Mouse (Mus musculus) mature B cell (primary cell): ENCODE measurements around the gene Spata1.

Experiments
- in situ Hi-C: fragments of 300-500 bp; cut with MboI; formaldehyde crosslinking; loops from 2 replicates; pipeline ENCODE4 v1.14.3; 2019

Gene Spata1

DNA sequence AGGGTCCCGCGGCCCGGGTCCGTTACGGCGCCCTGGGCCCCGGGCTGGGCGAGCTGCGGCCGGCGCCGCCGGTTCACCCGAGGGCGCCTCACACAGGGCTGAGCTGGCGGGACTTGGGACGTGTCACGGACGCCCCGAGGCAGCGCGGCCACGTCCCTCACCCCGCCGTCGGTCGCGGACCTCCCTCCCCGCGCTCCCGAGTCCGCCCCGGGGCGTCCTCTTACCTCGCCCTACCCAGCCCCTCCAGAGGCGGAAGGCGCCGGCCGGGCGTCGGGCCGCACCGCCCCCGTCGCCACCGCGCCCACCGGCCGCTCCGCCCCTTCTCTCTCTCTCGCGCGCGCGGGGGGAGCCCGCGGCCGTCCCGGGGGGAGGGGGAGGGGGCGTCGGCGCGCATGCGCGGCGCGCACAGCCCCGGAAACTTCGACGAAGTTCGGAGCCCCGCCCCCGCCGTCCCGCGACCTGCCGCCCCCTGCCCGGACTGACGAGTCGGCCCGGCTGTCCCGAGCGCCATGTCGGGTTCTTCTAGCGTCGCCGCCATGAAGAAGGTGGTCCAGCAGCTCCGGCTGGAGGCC lies at the start of gene Spata1, which contains the start of gene Gng5:
Gene Spata1 (minus strand): TSS at position 323 of the 572 bp plus-strand sequence.
Gene Gng5 (plus strand): TSS at position 377 of the 572 bp plus-strand sequence.
- in situ Hi-C loops, result loop anchor here (25.0 kb wide), 1 partner anchor 1387 kb away; the partner anchor contains the start of gene Odf2l

DNA sequence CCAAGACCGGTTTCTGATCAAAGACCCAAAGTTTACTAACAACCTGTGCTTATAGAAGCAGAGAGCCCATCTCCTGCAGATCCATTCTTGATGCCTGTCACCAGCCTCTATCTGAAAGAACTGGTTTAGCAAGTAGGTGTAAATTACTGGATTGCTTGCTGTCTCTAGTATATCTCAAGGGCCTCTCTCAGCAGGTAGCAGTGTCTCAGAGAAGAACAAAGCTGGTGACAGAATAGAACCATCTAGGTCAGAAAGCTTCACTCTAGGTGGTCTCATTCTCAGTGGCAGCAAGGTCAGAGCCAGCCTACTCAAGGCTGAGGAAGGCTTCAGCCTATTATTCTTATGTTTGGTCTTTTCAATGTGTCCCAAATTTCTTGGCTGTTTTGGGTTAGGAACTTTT lies 44.1 kb upstream of the Spata1 start:
- in situ Hi-C loops, result no loop called here

DNA sequence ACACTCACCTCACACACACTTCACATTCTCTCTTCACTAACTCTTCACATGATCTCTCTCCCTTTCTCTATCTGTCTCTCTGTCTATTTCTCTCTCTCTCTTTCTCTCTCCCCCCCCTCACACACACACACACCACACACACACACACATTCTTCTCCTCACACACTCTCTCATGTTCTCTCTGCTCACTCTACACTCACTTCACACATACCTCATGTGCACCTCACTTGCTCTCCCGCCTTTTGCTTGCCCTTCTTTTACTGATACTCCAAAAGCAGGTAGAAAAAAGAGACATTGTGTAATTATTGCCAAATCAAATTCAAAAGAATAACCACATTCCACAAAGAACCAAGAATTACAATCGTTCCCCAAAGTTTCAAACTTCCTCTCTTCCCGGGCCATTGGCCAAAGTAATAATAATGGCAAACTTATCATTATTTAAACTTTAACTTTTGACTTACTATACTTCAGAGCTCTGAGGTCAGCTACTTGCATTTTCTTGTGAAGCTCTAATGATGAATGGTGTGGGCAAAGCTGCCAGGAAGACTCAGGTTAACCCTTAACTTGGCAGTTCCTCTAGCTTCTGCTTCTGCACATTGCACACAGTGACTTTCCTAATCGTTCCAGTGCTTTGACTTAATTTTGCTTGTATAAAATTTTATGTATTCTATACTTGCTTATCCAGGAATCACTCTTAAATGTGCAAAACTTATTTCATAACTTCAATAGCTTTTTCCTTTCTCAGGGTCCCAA lies 41.1 kb upstream of the Spata1 start:
- in situ Hi-C loops, result no loop called here

DNA sequence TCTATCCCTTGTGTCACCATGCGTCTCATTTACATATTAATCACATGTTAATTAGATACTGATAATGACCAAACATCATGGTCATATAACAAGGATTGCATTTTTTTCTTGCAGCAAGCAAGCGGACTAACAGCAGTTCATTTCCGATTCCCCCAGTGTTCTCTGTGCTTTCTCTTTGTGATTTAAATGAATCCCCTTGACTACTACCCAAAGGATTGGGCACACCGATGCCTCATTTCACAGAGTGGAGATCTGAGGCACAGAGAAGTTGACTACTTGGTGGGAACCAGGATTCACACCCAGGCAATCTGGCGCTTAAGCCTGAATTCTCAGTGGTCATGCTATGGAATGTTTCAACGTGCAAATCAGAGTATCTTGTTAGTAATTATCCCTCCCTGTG lies 35.4 kb upstream of the Spata1 start:
- in situ Hi-C loops, result no loop called here

DNA sequence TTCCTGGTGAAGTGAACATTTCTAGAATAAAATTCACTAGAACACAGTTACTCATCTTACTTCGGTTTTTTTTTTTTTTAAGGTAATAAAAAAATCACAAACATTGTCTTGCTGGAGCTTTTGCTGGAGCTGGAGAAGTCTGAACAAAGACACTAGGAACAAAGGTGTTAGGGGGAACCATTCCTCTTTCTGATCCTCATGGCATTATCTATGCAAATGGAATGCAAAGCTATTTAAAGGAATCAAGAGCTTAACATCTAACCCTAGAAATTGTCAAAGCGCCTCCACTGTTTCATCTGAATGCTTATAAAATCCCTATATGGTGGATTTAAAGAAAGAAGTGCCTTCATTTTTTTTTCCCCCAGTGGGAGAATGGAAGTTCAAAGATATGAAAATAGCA lies 28.8 kb upstream of the Spata1 start:
- in situ Hi-C loops, result no loop called here

DNA sequence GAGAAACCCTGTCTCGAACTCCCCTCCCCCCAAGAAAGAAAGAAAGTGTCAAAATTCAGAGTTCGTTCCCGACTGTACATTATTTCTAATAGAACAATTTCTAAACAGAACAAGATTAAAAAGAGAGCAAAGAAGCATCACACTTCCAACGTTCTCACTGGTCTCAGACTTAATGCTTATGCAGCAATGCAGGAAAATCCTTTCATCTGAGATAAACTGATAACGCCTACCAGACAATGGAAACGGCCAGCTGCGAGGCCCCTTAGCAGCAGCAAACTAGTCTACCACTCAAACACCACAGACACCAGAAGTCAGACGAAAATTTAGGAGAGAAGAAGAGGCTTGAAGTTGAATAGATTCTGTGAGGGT lies 22.1 kb upstream of the Spata1 start:
- in situ Hi-C loops, result loop anchor here (25.0 kb wide), 1 partner anchor 1409 kb away; the partner anchor contains the start of gene Odf2l

DNA sequence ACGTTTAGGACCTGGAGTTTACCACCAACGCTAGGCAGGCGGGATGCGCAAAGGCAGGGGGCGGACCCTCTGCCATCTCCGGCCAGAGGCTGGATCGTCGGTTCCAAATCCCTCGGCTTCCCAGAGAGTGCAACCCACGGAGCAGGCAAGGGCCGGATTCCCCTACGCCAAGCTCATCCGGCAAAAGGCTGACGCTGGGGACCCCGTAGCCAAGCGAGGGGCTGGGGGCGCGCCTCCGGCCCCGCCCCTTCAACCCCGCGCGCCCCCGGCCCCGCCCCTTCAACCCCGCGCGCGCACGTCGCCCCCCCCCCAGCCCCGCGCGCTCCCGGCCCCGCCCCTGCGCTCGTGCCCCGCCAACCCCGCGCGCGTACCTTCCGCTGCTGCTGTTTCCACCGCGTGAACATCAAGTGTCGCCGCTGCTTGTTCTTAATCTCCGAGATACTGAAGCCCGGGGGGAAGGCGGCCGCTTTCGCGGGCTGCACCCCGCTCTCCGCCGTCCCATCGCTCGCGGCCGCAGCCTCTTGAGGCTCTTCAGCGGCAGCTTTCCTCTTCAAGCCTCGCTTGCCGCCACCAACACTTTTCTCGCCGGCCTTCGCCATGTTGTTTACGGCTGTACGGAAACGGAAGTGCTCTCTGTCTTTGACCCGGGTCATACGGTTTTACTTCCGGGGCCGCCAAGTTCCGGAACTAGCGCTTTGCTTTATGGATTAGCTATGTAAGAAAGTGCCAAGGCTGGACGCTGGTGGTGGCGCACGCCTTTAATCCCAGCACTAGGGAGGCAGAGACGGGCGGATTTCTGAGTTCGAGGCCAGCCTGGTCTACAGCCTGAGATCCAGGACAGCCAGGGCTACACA lies 21.5 kb upstream of the Spata1 start, which contains the start of gene Rpf1:
Gene Rpf1 (minus strand): TSS at position 632 of the 854 bp plus-strand sequence.
- in situ Hi-C loops, result loop anchor here (25.0 kb wide), 1 partner anchor 1409 kb away; the partner anchor contains the start of gene Odf2l

DNA sequence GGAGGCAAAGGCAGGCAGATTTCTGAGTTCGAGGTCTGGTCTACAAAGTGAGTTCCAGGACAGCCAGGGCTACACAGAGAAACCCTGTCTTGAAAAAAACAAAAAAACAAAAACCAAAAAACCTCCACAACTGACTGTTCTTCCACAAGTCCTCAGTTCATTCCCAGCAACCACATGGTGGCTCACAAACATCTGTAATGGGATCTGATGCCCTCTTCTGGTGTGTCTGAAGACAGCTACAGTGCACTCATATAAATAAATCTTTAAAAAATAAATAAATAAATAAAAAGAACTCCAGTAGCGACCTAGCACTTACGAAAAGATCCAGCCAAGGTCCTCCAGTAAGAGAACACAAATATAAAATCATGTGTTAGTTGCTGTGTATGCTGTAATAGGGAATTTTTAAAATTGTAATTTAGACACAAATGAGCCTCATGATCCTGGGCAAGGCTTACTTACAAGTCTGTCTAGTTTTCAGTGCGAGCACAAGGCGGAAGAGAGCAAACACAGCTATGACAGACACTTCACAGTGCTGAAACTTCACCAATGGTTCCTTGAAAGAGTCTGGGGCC lies 20.8 kb upstream of the Spata1 start:
- in situ Hi-C loops, result loop anchor here (25.0 kb wide), 1 partner anchor 1408 kb away; the partner anchor contains the start of gene Odf2l

DNA sequence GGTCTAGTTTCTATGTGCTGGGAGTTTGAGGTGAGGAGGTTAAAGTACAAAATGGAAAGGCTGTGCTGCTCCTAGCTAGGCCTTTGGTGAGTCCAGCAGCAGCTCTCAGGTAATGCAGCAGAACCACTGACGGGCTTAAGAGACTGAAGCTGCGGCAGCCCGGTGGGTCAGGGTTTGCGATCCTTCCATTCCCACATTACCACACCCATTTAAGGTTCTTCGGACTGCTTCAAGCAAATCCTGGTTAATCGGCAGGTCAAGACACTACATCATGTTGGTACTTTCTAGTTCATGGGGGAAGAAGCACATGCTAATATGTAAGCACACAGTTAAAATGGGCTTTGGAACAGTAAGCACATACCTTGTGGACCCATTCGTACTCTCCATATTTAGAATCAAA lies 7.2 kb upstream of the Spata1 start:
- in situ Hi-C loops, result loop anchor here (25.0 kb wide), 1 partner anchor 1394 kb away; the partner anchor contains the start of gene Odf2l

DNA sequence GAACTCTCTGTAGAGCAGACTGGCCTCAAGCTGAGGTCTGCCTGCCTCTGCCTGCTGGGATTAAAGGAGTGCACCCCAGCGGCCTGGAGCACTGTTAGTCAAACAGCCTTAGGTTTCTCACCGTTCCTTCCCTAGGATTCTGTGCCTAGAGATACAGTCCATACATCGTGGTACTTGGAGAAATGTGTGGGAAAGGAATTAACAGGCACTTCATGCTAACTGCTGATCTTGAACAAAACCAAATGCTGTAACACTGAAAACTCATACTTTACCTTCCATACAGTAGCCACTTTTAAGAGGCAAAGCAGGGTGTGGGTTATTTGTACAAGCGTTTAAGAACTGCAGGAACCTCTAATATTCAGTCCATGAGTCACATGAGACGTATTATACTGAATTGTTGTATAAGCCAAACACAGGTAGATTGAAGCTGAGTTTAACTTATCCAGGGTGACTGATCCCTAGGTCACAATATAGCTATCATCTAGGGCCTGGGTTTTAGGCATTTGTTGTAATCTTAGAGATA lies 2.1 kb upstream of the Spata1 start:
- in situ Hi-C loops, result loop anchor here (25.0 kb wide), 1 partner anchor 1389 kb away; the partner anchor contains the start of gene Odf2l

DNA sequence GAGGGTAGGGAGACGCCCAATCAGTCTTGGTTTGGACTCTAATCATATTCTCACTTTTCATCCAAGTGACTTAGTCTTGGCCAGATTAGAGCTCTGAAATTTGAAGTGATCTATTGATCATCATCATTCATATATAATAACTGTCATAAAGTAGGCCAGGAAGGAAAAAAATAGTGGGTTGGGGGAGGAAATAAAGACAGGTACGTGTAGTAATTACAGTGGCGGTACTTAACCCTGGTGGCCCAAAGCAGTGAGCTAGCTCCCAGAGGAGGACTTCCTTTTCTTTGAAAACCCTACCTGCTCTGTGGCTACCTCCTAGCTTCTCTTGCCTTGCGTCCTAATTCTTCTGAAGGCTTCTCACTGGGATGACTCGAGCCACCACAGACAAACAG lies 1.3 kb upstream of the Spata1 start:
- in situ Hi-C loops, result loop anchor here (25.0 kb wide), 1 partner anchor 1389 kb away; the partner anchor contains the start of gene Odf2l

DNA sequence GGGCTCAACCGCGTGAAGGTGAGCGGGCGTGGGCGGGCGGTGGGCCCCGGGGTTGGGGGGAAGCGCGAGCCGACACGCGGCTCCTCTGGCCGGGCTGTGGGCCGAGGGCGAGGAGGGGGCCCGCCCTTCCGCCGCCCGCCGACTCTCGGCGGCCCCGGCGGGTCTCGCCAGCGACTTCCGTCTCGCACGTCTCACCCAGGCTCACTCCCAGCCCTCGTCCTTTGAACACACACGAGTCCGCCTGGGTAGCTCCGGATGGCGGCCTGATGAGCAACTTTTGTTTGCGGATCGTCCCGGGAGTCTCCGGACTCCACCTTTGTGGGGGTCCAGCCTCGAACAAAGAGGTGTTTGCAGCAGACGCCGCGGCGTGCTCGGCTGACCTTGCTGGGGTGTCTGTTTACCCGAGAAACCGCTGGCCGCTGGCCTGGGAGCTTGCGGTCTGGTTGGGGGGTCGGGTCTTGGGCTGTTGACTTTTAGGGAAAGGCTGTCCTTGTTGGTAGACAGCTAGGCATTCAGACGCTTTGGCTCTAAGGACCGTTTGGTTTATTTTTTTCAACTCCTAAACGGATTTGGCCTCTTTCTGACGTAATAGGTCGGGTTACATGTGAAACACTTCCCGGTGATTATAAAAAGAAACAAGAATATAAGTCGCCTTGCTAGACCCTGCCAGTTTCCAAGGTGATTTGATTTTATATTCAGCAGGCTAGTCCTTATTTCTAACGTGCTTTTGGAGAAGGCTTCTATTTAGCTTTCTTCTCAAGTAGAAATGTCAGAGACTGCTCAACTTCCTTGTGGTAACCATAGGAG lies 653 bp upstream of the Spata1 start:
- in situ Hi-C loops, result loop anchor here (25.0 kb wide), 1 partner anchor 1388 kb away; the partner anchor contains the start of gene Odf2l

DNA sequence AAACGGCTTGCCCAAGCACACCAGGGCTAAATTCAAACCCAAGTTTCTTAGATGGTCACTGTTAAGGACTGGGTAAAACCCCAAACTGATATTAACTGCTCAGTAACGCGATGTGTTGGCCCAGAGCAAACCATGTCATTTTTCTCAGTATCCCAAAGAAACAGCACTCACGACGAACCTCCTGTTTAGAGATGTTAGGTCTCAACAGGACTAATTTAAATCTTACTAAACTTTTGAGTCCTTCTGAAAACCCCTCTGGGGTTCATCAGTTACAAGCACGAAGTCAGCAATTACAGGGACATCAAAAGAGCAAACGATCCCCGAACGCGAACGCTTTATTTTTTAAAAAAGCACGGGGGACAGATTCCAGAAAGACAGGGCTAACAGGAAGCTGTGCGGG lies 564 bp downstream of the Spata1 start:
- in situ Hi-C loops, result no loop called here

DNA sequence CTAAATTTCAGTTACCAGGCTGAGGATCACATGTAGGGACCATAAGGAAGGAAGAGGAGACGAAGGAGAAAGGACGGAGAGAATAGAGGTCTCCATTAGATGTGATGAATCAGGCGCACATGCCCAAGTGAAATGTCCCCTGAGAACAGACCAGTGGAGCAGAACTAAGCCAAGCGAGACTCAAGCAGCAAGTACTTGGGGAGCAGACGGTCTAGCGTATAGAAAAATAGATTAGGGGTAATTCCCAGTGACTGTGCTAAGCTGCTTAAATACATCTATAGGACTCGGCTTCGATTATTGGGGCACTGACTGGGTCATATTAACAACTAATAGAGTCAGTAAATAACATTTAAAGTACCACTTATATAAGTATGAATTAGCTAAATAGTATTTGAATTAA lies 4.6 kb downstream of the Spata1 start:
- in situ Hi-C loops, result no loop called here

DNA sequence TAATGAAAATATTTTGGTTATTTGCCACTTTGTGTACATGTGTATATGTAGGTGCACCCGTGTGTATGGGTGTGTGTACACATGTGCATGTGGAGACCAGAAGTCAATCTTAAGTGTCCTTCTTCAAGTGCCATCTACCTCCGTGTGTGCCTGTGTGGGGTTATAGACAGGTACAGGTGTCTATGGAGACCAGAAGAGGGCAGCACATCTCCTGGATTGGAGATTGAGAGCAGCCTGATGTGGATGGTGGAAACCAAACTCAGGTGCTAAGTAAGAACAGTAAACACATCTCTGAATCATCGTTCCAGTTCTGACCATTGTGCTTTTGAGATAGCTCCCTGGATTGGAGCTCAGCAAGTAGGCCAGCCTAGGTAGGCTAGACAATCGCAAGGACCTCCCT lies 13.1 kb downstream of the Spata1 start:
- in situ Hi-C loops, result no loop called here

DNA sequence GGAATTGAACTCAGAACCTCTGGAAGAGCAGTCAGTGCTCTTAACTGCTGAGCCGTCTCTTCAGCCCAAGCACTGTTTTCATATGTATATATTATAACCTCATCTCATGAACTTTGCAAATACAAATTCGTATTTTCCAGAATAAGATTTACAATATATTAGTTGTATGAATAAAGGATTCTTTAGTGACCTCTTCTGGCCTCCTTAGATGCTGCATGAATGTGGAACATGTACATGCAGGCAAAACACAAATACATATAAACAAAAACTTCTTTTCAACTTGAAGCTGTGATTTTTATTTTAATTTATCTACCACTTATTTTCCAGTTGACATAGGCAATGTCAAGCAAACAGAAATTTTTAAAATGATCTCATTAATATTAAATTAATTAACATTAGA lies 17.5 kb downstream of the Spata1 start:
- in situ Hi-C loops, result no loop called here

DNA sequence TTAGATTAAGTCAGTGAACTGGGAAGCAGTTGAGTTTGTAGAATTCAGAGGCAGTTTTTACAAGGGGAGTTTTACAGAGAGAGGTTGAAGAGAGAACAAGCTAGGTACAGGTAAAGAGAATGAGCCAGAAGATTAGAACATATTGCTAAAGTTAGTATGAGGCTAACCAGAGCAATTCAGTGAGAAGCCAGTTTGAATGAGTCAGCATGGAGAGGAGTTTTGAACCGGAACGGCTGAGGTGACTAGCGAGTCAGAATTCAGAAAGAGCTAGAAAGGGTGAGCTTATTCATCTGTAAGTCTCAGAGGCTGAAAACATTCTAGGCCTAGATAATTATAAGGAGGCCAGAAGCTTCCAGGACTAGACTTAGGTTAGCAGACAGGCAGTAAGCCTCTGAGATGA lies 25.1 kb downstream of the Spata1 start:
- in situ Hi-C loops, result no loop called here

DNA sequence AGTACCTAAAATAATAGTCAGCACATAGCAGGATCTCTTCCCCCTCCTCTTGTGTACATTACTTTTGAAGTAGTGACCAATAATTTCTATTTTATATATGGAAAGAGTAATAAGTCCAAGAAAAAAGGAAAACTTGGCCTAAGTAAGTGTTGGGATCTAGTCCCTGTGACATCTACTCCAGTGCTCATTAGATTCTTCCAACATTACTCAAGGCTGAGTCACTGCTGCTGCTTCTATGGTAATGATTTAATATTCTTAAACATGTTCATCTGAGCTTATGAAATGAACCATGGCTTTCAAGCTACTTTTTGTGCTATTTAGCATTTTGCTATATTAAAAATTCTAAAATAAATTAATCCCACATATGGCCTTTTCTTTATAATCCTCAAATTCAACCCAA lies 25.8 kb downstream of the Spata1 start:
- in situ Hi-C loops, result no loop called here

DNA sequence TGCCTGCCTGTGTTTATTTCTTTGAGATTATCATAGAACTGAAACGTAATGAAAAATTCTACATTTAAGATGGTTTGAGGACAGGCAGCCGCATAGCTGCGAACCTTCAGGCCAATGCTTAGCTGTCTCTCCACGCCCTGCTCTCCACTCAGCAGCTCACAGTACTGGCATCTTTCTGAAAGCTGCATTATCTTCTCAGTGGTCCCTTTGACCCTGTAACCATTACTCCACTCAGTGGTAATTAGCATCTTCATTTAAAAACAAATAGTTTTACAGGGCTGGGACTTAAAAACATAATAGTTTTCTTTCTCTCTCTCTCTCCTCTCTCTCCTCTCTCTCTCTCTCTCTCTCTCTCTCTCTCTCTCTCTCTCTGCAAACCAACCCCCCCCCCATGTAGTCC lies 26.9 kb downstream of the Spata1 start:
- in situ Hi-C loops, result no loop called here

DNA sequence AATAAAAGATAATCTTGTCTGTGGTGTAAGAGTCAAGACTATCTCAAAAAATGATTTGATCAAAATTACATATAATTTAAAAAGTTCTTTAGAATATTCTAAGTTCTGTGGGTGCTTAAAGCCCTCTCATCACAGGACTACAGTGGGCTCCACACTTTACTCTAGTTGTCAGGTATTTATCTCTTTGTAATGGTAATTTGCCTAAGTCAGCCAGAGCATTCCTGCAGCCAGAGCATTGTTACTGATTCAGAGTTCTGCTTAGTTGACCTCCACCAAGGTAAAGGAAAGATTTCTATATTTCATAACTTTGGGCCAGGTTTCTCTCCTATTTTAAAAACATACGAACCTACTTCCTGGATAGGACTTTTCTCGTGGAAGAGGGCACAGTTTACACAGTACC lies 30.3 kb downstream of the Spata1 start:
- in situ Hi-C loops, result no loop called here

DNA sequence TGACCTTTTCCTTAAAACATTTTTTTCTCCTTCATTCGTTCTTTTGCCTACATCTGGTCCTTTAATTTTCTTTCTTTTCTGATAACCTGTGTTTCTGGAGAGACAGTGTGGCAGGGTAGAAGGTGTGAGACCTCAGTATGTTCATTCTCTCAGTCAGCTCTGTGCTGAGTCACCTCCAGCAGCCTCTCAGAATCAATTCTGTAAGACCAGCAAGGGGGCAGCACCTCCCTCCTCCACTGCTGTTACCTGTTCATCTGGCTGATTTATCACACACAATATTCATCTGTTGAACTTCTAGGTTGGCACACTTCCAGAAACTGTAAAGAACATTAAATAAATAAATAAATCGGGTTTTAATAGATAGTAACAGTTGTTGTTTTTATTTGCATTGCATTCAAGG lies 36.6 kb downstream of the Spata1 start:
- in situ Hi-C loops, result no loop called here
